Comparison of ENCODE assay signal across 8 mouse cellular contexts in the genomic region with DNA sequence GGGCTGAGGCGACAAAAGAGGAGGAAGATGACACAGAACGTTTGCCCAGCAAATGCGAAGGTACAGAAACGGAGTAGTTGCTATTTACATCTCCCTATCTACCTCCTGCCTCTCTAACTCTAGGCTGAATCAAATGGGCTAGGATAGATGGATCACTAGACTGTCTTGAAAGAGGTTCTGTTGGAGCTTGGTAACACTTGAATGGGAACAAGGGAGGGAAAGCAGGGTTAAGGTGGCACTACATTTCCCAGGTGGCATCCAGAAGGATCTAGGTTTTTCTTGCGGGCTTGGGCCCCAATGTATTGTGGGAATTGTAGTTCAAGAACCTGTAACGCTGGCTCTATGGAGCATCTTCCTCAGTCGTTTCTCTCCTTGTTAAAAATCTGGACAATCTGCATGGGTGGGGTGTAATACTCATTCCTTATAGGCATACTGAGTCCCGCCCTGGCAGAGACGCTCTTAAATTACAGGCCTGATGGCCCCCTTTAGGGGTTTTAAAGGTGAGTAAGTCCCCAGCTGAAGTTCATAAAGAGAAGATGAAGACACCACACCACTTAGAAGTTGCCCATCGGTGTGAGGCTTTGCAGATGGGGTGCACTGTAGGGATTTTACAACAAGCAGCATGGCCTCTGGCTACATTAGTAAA. TPM values are rescaled to one million over a fixed set of nuclear protein-coding genes. Genes with fewer than 3 reads are reported as not detected.
DNase-seq lines count a peak whose midpoint lies in the region; ATAC-seq and TF ChIP-seq lines count a peak whose summit lies in the region.

No protein-coding gene starts in this region.

- ATAC-seq in common myeloid progenitor, adult 5-6 weeks (replicated peaks; ENCODE audit: low read depth, poor library complexity, severe bottlenecking), result peak; percentile 83
- ATAC-seq in megakaryocyte, adult 5-6 weeks (ENCODE audit: poor library complexity, severe bottlenecking), result peak; percentile 86

- peak overlapping the region; percentile 98 for H3K4me3 ChIP-seq in gastrocnemius, adult 2 months

- peak; percentile 75 to 91 for DNase-seq in adrenal gland, adult (ENCODE audit: inconsistent age in 2 of 2, low spot score in 1 of 2)
- DNase-seq in adrenal gland, postnatal 4 days (ENCODE audit: low spot score in 2 of 2), result no peak
- peak; percentile 68 for DNase-seq in gastrocnemius, adult 2 months
- peak; percentile 82 for DNase-seq in hindlimb bud, embryonic 11.5 days (ENCODE audit: extremely low spot score, low read depth, low spot score)
- peak; percentile 35 to 79 for DNase-seq in left cerebral cortex, adult 8-10 months (ENCODE audit: low spot score in 2 of 2)
- peak; percentile 48 for DNase-seq in right cerebral cortex, postnatal 14 days

- intact Hi-C loops in gastrocnemius, adult 2 months (cut with DNase I), result loop anchor here (1.0 kb wide), 1 partner anchor 16 kb away; no protein-coding TSS in a partner anchor

- TF ChIP-seq CTCF in gastrocnemius, adult 2 months (IDR thresholded peaks at IDR 0.05), result no peak

- H3K27ac ChIP-seq in gastrocnemius, adult 2 months, result peak overlapping the region; percentile 97

RNA-seq across cellular contexts. Expression of gene Cnpy4, which starts 0.5 kb away (rescaled TPM):
- total RNA-seq in adrenal gland, postnatal 4 days (2021), result 10 to 100 TPM; 29.9 to 31.1 TPM
- total RNA-seq in common myeloid progenitor, adult 5-6 weeks (2017), result 37.3 and 41.4 TPM in 2 replicates
- total RNA-seq in gastrocnemius, adult 2 months (2021), result 1 to 10 TPM; 2.3 to 4.2 TPM
- 10 to 100 TPM; 11.7 to 14.7 (median 12.5) TPM for total RNA-seq in left cerebral cortex, adult 8-10 months (2022)
- 24.0 and 25.5 TPM in 2 replicates for total RNA-seq in megakaryocyte, adult 5-6 weeks (2015)
- total RNA-seq in megakaryocyte, adult 5-6 weeks (2017), result 41.7 and 48.3 TPM in 2 replicates

RNA-seq across cellular contexts. Expression of gene Taf6, which starts 0.5 kb away (rescaled TPM):
- 10 to 100 TPM; 35.6 to 39.2 TPM for total RNA-seq in adrenal gland, postnatal 4 days (2021)
- total RNA-seq in common myeloid progenitor, adult 5-6 weeks (2017), result 28.2 and 30.8 TPM in 2 replicates
- total RNA-seq in gastrocnemius, adult 2 months (2021), result 10 to 100 TPM; 30.5 to 33.1 TPM
- 10 to 100 TPM; 34.6 to 42.1 (median 38.8) TPM for total RNA-seq in left cerebral cortex, adult 8-10 months (2022)
- total RNA-seq in megakaryocyte, adult 5-6 weeks (2015), result 23.4 and 25.6 TPM in 2 replicates
- total RNA-seq in megakaryocyte, adult 5-6 weeks (2017), result 28.5 and 41.1 TPM in 2 replicates

RNA-seq across cellular contexts. Expression of gene Mblac1, which starts 6.3 kb away (rescaled TPM):
- 10 to 100 TPM in 1 of 2 experiments, 1 to 10 TPM in 1; 9.9 to 10.2 TPM for total RNA-seq in adrenal gland, postnatal 4 days (2021)
- 2.2 and 7.7 TPM in 2 replicates for total RNA-seq in common myeloid progenitor, adult 5-6 weeks (2017)
- total RNA-seq in gastrocnemius, adult 2 months (2021), result 1 to 10 TPM; 1.3 to 1.4 TPM
- total RNA-seq in left cerebral cortex, adult 8-10 months (2022), result 1 to 10 TPM; 7.4 to 9.1 (median 8.5) TPM
- total RNA-seq in megakaryocyte, adult 5-6 weeks (2015), result 5.3 and 6.5 TPM in 2 replicates
- total RNA-seq in megakaryocyte, adult 5-6 weeks (2017), result 4.6 and 5.8 TPM in 2 replicates

RNA-seq across cellular contexts. Expression of gene Mcm7, which starts 15.6 kb away (rescaled TPM):
- 100 to 1,000 TPM; 102 to 116 TPM for total RNA-seq in adrenal gland, postnatal 4 days (2021)
- 456 and 545 TPM in 2 replicates for total RNA-seq in common myeloid progenitor, adult 5-6 weeks (2017)
- 1 to 10 TPM; 8.6 to 9.0 TPM for total RNA-seq in gastrocnemius, adult 2 months (2021)
- total RNA-seq in left cerebral cortex, adult 8-10 months (2022), result 10 to 100 TPM; 15.2 to 17.9 (median 15.9) TPM
- total RNA-seq in megakaryocyte, adult 5-6 weeks (2015), result 114 and 128 TPM in 2 replicates
- 184 and 191 TPM in 2 replicates for total RNA-seq in megakaryocyte, adult 5-6 weeks (2017)

RNA-seq across cellular contexts. Expression of gene Ap4m1, which starts 16.0 kb away (rescaled TPM):
- 10 to 100 TPM; 46.0 to 47.2 TPM for total RNA-seq in adrenal gland, postnatal 4 days (2021)
- 23.0 and 33.7 TPM in 2 replicates for total RNA-seq in common myeloid progenitor, adult 5-6 weeks (2017)
- total RNA-seq in gastrocnemius, adult 2 months (2021), result 10 to 100 TPM in 1 of 2 experiments, 1 to 10 TPM in 1; 8.4 to 10.3 TPM
- 10 to 100 TPM; 21.6 to 28.1 (median 24.0) TPM for total RNA-seq in left cerebral cortex, adult 8-10 months (2022)
- total RNA-seq in megakaryocyte, adult 5-6 weeks (2015), result 11.3 and 11.7 TPM in 2 replicates
- total RNA-seq in megakaryocyte, adult 5-6 weeks (2017), result 23.5 and 28.5 TPM in 2 replicates

Comparison
In these comparisons a context has a peak if more than half of its experiments do, and no peak if none do; other contexts are left out.
1. DNase-seq: peak in adrenal gland, adult (2 of 2), gastrocnemius, adult 2 months (single experiment), hindlimb bud, embryonic 11.5 days (single experiment), left cerebral cortex, adult 8-10 months (2 of 2) and right cerebral cortex, postnatal 14 days (single experiment); none in adrenal gland, postnatal 4 days (0 of 2).